Mouse (Mus musculus): ENCODE results near the gene Rgl2. TPM values are rescaled to one million over a fixed set of nuclear protein-coding genes. Genes with fewer than 3 reads are reported as not detected.
"Not testable (repeated sequence)": the region's sequence is repeated elsewhere in the genome, so short reads cannot be mapped to it uniquely, and the experiment has no call there.

Rgl2 gene
- polyA plus RNA-seq, 1 experiment, result 37.5 TPM

GRCm38 (mm10) chr17:33899642-33900041, 29.7 kb upstream of the Rgl2 start:
- H3K27ac ChIP-seq (ENCODE audit: insufficient read depth, low read length), result peak overlapping the region; percentile 92
- no peak overlapping the region for H3K4me3 ChIP-seq (ENCODE audit: low read depth, low read length)
- TF ChIP-seq EP300 (IDR thresholded peaks at IDR 0.05; ENCODE audit: insufficient read depth, low read depth, low read length) (no peak), POLR2A (IDR thresholded peaks at IDR 0.05; ENCODE audit: insufficient read depth, low read length) (no peak), CTCF (IDR thresholded peaks at IDR 0.05; ENCODE audit: low read depth, low read length) (no peak)
- no peaks in the 10 kb centered on the region for H3K27me3 ChIP-seq (ENCODE audit: control insufficient read depth, insufficient read depth, low read length, poor library complexity, severe bottlenecking)
- H3K36me3 ChIP-seq (ENCODE audit: control insufficient read depth, insufficient read depth, low read length, poor library complexity, severe bottlenecking), result no peaks in the 10 kb centered on the region
- H3K9ac ChIP-seq (ENCODE audit: low read depth, poor library complexity, severe bottlenecking), result peak overlapping the region; percentile 64
- H3K4me1 ChIP-seq (ENCODE audit: control insufficient read depth, insufficient read depth, low read length), result peaks cover 10% of the 10 kb centered on the region
- no peaks in the 10 kb centered on the region for H3K9me3 ChIP-seq (replicated peaks; ENCODE audit: control insufficient read depth, insufficient read depth, low read length, poor library complexity, severe bottlenecking)

DNA sequence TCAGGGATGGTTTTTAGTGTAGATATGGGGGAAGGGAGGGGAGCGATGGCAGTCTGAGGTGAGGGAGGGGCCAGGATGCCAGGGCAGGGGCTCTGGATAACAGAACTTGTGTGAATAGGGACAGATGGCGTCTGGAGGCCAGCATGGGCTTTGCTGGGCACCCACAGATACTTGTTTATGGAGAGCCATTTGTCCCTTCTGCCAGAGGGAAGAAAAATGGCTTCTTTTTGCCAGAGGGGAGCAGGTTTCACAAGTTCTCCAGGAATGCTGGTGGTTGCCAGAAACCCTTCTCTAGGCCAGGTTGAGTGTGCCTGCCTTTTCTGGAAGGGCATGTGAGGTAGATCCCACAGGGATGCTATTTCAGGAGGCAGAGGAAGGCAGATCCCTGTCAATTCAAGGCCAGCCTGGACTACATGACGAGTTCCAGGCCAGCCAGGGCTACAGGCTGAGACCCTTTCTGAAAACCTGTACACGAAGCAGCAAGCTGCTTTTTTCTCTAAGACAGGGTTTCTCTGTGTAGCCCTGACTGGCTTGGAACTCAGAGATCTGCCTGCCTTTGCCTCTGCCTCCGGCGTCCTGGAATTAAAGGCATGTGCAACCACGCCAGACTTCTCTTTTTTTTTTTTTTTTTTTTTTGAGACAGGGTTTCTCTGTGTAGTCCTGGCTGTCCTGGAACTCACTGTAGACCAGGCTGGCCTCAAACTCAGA, 28.9 kb upstream of the Rgl2 start:
- Histone ChIP-seq H3K27me3 (ENCODE audit: control insufficient read depth, insufficient read depth, low read length, poor library complexity, severe bottlenecking) (no peaks in the 10 kb centered on the region), H3K27ac (ENCODE audit: insufficient read depth, low read length) (peak overlapping the region; percentile 92), H3K4me3 (ENCODE audit: low read depth, low read length) (no peak overlapping the region), H3K4me1 (ENCODE audit: control insufficient read depth, insufficient read depth, low read length) (peaks cover 10% of the 10 kb centered on the region), H3K9ac (ENCODE audit: low read depth, poor library complexity, severe bottlenecking) (peak overlapping the region; percentile 64), H3K36me3 (ENCODE audit: control insufficient read depth, insufficient read depth, low read length, poor library complexity, severe bottlenecking) (no peaks in the 10 kb centered on the region), H3K9me3 (replicated peaks; ENCODE audit: control insufficient read depth, insufficient read depth, low read length, poor library complexity, severe bottlenecking) (no peaks in the 10 kb centered on the region)
- TF ChIP-seq POLR2A (IDR thresholded peaks at IDR 0.05; ENCODE audit: insufficient read depth, low read length) (no peak), CTCF (IDR thresholded peaks at IDR 0.05; ENCODE audit: low read depth, low read length) (no peak), EP300 (IDR thresholded peaks at IDR 0.05; ENCODE audit: insufficient read depth, low read depth, low read length) (no peak)

DNA sequence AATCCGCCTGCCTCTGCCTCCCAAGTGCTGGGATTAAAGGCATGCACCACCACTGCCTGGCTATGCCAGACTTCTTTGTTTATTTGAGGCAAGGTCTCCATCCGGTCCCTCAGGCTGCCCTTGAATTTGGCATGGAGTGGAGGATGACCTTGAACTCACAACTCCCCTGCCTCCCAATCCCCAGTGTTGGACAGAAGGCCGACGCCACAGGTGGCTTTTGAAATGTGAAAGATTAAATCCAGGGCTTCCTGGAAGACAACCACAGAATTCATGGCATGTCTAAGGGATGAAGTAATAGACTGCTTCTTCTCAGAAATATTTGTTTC, 28.4 kb upstream of the Rgl2 start:
- Histone ChIP-seq H3K9me3 (replicated peaks; ENCODE audit: control insufficient read depth, insufficient read depth, low read length, poor library complexity, severe bottlenecking) (no peaks in the 10 kb centered on the region), H3K4me1 (ENCODE audit: control insufficient read depth, insufficient read depth, low read length) (peaks cover 10% of the 10 kb centered on the region), H3K27ac (ENCODE audit: insufficient read depth, low read length) (peak overlapping the region; percentile 92), H3K36me3 (ENCODE audit: control insufficient read depth, insufficient read depth, low read length, poor library complexity, severe bottlenecking) (no peaks in the 10 kb centered on the region), H3K4me3 (ENCODE audit: low read depth, low read length) (no peak overlapping the region), H3K27me3 (ENCODE audit: control insufficient read depth, insufficient read depth, low read length, poor library complexity, severe bottlenecking) (no peaks in the 10 kb centered on the region), H3K9ac (ENCODE audit: low read depth, poor library complexity, severe bottlenecking) (peak overlapping the region; percentile 64; the same call in 1 of the 2 replicates)
- TF ChIP-seq EP300 (IDR thresholded peaks at IDR 0.05; ENCODE audit: insufficient read depth, low read depth, low read length) (peak; percentile 97), CTCF (IDR thresholded peaks at IDR 0.05; ENCODE audit: low read depth, low read length) (no peak)

DNA sequence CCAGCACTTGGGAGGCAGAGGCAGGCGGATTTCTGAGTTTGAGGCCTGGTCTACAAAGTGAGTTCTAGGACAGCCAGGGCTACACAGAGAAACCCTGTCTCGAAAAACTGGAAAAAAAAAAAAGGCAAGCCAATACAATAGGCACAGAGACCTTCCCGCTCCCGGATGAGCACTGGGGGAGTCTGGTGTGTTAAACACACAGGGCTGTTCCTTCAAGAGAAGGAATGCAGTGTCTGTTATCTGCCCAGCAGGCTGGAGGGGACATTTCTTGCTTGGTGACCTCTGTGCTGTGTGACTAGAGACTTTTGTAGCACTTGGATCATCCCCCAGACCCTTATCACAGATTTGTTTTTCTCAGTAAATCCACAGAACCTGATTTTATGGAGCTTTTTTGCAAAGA, 27.7 kb upstream of the Rgl2 start:
- Histone ChIP-seq H3K36me3 (ENCODE audit: control insufficient read depth, insufficient read depth, low read length, poor library complexity, severe bottlenecking) (no peaks in the 10 kb centered on the region), H3K27me3 (ENCODE audit: control insufficient read depth, insufficient read depth, low read length, poor library complexity, severe bottlenecking) (no peaks in the 10 kb centered on the region), H3K9me3 (replicated peaks; ENCODE audit: control insufficient read depth, insufficient read depth, low read length, poor library complexity, severe bottlenecking) (no peaks in the 10 kb centered on the region), H3K27ac (ENCODE audit: insufficient read depth, low read length) (peak overlapping the region; percentile 92), H3K4me3 (ENCODE audit: low read depth, low read length) (no peak overlapping the region), H3K9ac (ENCODE audit: low read depth, poor library complexity, severe bottlenecking) (peak overlapping the region; percentile 58), H3K4me1 (ENCODE audit: control insufficient read depth, insufficient read depth, low read length) (peaks cover 10% of the 10 kb centered on the region)
- TF ChIP-seq EP300 (IDR thresholded peaks at IDR 0.05; ENCODE audit: insufficient read depth, low read depth, low read length) (peak; percentile 80; the same call in 1 of the 2 replicates), CTCF (IDR thresholded peaks at IDR 0.05; ENCODE audit: low read depth, low read length) (no peak)

- peaks cover 10% of the 10 kb centered on the region for H3K4me1 ChIP-seq (ENCODE audit: control insufficient read depth, insufficient read depth, low read length)
- H3K9me3 ChIP-seq (replicated peaks; ENCODE audit: control insufficient read depth, insufficient read depth, low read length, poor library complexity, severe bottlenecking), result no peaks in the 10 kb centered on the region
- H3K27me3 ChIP-seq (ENCODE audit: control insufficient read depth, insufficient read depth, low read length, poor library complexity, severe bottlenecking), result no peaks in the 10 kb centered on the region
- peak overlapping the region; percentile 58 for H3K9ac ChIP-seq (ENCODE audit: low read depth, poor library complexity, severe bottlenecking)
- TF ChIP-seq CTCF (IDR thresholded peaks at IDR 0.05; ENCODE audit: low read depth, low read length), result no peak
- TF ChIP-seq EP300 (IDR thresholded peaks at IDR 0.05; ENCODE audit: insufficient read depth, low read depth, low read length), result no peak
- no peak for TF ChIP-seq POLR2A (IDR thresholded peaks at IDR 0.05; ENCODE audit: insufficient read depth, low read length)
- H3K4me3 ChIP-seq (ENCODE audit: low read depth, low read length), result no peak overlapping the region
- no peaks in the 10 kb centered on the region for H3K36me3 ChIP-seq (ENCODE audit: control insufficient read depth, insufficient read depth, low read length, poor library complexity, severe bottlenecking)
- H3K27ac ChIP-seq (ENCODE audit: insufficient read depth, low read length), result peak overlapping the region; percentile 92
Measured at GRCm38 (mm10) chr17:33902079-33902478, 27.3 kb upstream of the Rgl2 start.

- Histone ChIP-seq H3K9ac (ENCODE audit: low read depth, poor library complexity, severe bottlenecking) (peak overlapping the region; percentile 58), H3K27me3 (ENCODE audit: control insufficient read depth, insufficient read depth, low read length, poor library complexity, severe bottlenecking) (no peaks in the 10 kb centered on the region), H3K36me3 (ENCODE audit: control insufficient read depth, insufficient read depth, low read length, poor library complexity, severe bottlenecking) (no peaks in the 10 kb centered on the region), H3K27ac (ENCODE audit: insufficient read depth, low read length) (peak overlapping the region; percentile 92), H3K4me1 (ENCODE audit: control insufficient read depth, insufficient read depth, low read length) (peaks cover 10% of the 10 kb centered on the region), H3K4me3 (ENCODE audit: low read depth, low read length) (no peak overlapping the region), H3K9me3 (replicated peaks; ENCODE audit: control insufficient read depth, insufficient read depth, low read length, poor library complexity, severe bottlenecking) (no peaks in the 10 kb centered on the region)
- TF ChIP-seq CTCF (IDR thresholded peaks at IDR 0.05; ENCODE audit: low read depth, low read length) (no peak), EP300 (IDR thresholded peaks at IDR 0.05; ENCODE audit: insufficient read depth, low read depth, low read length) (no peak), POLR2A (IDR thresholded peaks at IDR 0.05; ENCODE audit: insufficient read depth, low read length) (no peak)
Measured at GRCm38 (mm10) chr17:33902491-33902890, 26.9 kb upstream of the Rgl2 start.

GRCm38 (mm10) chr17:33903911-33904651, 25.3 kb upstream of the Rgl2 start:
- not testable (repeated sequence) for H3K9me3 ChIP-seq (replicated peaks; ENCODE audit: control insufficient read depth, insufficient read depth, low read length, poor library complexity, severe bottlenecking); H3K36me3 ChIP-seq (ENCODE audit: control insufficient read depth, insufficient read depth, low read length, poor library complexity, severe bottlenecking); H3K27me3 ChIP-seq (ENCODE audit: control insufficient read depth, insufficient read depth, low read length, poor library complexity, severe bottlenecking)
- Histone ChIP-seq H3K9ac (ENCODE audit: low read depth, poor library complexity, severe bottlenecking) (peak overlapping the region; percentile 58), H3K27ac (ENCODE audit: insufficient read depth, low read length) (peak overlapping the region; percentile 92), H3K4me1 (ENCODE audit: control insufficient read depth, insufficient read depth, low read length) (peaks cover 10% of the 10 kb centered on the region), H3K4me3 (ENCODE audit: low read depth, low read length) (peak overlapping the region; percentile 16; the same call in 1 of the 2 replicates)

DNA sequence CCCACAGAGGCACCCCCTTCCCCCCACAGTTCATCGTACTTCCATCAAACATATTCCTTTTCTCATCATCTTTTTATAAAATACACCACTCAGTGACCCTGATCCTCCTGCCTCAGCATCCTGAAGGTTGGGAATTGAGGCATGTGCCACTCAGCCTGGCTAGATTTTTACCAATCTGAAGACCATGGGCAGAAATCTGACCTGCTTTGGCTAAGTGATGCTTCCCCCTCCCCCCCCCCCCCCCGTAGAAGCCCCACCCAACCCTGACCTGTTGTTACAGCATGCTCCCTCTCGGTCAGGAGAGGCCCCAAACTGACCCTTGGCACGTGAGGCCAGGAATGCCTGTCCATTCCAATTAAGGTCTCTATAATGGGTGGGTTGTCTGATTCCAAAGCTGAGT, 24.5 kb upstream of the Rgl2 start, which contains the start of gene Platr17:
Gene Platr17 (plus strand): TSS at position 301 of the 400 bp plus-strand sequence.
- peak within 1 kb of the TSS; percentile 78 for H3K9ac ChIP-seq (ENCODE audit: low read depth, poor library complexity, severe bottlenecking)
- H3K4me3 ChIP-seq (ENCODE audit: low read depth, low read length), result peak within 1 kb of the TSS; percentile 65
- H3K27ac ChIP-seq (ENCODE audit: insufficient read depth, low read length), result peak within 1 kb of the TSS; percentile 92
- not testable (repeated sequence) for H3K36me3 ChIP-seq (ENCODE audit: control insufficient read depth, insufficient read depth, low read length, poor library complexity, severe bottlenecking); H3K27me3 ChIP-seq (ENCODE audit: control insufficient read depth, insufficient read depth, low read length, poor library complexity, severe bottlenecking); H3K9me3 ChIP-seq (replicated peaks; ENCODE audit: control insufficient read depth, insufficient read depth, low read length, poor library complexity, severe bottlenecking); H3K4me1 ChIP-seq (ENCODE audit: control insufficient read depth, insufficient read depth, low read length)

Data from ES-Bruce4 (cell line).